Mouse (Mus musculus) ES-E14 (cell line): ENCODE results near the gene Qtrt1.

Experiments
- CHD2 ChIP-seq: IDR thresholded peaks from 2 replicates; pipeline ENCODE4 v1.6.1; 2014; ENCODE audit warnings: mild to moderate bottlenecking, low read depth, low read length, inconsistent platforms
- MAFK ChIP-seq: IDR thresholded peaks from 2 replicates; pipeline ENCODE4 v1.6.1; 2014; ENCODE audit warnings: mild to moderate bottlenecking, low read depth, low read length, inconsistent platforms; ENCODE audit not compliant: insufficient read depth
- ZC3H11A ChIP-seq: IDR thresholded peaks from 2 replicates; pipeline ENCODE4 v1.6.1; 2012; ENCODE audit warnings: low read depth, mild to moderate bottlenecking, inconsistent platforms, low read length, borderline replicate concordance

DNA sequence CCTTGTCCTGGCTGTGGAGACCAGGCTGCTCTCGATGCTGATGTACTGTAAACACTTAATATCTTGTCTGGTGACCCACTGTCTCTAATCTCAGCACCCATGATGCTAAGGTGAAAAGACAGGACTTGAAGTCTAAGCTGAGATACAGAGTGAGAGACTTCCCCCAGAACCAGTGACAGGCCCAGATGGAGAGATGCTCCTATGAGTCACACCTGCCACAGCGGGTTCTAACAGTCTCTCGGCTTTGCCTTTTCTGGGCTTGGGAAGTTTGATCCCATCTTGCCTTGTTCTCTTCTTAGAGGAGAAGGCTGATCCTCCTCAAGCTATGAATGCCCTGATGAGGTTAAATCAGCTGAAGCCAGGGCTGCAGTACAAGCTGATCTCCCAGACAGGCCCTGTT is 14.5 kb upstream of the Qtrt1 start:
- no peak for TF ChIP-seq MAFK
- TF ChIP-seq ZC3H11A, result no peak
- no peak for TF ChIP-seq CHD2
